Mouse (Mus musculus) megakaryocyte, embryonic 14.5 days (primary cell): ENCODE results near the gene Rit1.

Source experiments
- FLI1 ChIP-seq: IDR thresholded peaks from 2 replicates; pipeline ENCODE4 v1.6.1; 2012; ENCODE audit warnings: low read length, inconsistent platforms, mixed read lengths
- GATA1 ChIP-seq: IDR thresholded peaks from 3 replicates; pipeline ENCODE4 v1.6.1; 2012; ENCODE audit warnings: mixed read lengths, low read length, inconsistent platforms, borderline replicate concordance

- TF ChIP-seq GATA1 (no peak), FLI1 (no peak)
These were observed 45.0 kb downstream of the Rit1 start for GRCm38 (mm10) chr3:88761619-88762018.
